Mouse (Mus musculus) layer of hippocampus, adult 9-10 months (tissue): ENCODE data around the gene Etv5.

Experiments used
- DNase-seq: peaks from one replicate; pipeline ENCODE4 v3.0.0; 2022; ENCODE audit warnings: low spot score

Gene Etv5

DNA sequence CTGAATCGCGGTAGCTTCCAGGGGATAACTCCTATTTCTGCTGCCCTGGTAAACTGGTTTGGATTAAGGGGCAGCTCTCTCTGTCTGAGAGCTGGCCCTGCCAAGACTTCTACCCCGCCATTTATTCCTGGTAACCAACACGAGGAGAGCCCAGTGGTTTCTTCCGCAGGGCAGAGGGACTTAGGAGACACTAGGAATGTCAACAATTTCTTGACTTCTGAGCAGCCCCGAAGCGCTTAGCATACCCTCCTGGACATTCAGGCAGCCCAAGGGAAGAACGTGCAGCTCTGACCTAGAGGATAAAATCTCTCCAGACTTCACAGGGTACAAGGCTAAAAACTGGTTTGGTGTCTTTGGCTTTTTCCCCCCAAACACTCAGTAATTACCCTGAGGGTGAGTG lies 10.1 kb downstream of the Etv5 start:
- no peak for DNase-seq

DNA sequence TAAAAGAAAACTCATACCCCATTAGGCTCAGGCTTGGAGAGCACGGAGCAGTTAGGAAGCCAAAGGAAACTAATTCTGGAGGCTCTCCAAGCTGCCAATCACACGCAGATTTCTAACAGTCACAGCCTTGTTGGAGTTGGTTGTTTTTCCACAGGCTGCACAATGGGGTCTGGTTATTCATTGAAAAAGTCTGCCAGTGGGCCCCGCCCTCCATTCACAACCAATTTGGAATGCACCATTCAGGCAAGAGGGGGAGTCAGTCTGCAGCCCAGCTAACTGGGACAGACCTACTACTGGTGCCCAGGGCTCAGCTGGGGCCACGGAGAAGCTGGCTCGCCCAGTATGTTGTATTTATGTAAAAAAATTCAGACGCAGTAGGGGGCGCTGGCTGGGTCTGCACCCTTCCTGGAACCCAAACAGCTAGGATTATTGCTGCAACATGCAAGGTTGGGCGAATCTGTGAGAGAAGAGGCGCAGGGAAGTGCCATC lies 10.6 kb downstream of the Etv5 start:
- DNase-seq: peak; percentile 88

DNA sequence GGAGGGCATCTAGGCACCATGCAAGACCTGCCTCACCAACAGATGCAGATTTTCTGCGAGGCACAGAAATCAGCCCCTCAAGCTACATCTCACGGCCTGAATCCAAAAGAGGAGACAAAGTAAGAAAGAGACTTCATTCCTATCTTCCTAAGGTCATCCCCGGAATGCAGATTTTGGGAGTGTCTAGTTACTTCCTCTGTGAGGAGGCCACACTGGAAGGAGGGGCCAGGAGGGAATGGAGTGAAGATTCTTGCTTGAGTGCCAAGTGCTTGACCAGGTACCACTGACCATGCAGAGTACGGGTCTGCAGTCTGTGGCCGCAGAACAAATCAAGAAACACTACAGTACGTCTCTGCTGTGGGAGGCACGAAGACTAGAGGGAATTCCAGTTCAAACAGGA lies 12.7 kb downstream of the Etv5 start:
- no peak for DNase-seq

DNA sequence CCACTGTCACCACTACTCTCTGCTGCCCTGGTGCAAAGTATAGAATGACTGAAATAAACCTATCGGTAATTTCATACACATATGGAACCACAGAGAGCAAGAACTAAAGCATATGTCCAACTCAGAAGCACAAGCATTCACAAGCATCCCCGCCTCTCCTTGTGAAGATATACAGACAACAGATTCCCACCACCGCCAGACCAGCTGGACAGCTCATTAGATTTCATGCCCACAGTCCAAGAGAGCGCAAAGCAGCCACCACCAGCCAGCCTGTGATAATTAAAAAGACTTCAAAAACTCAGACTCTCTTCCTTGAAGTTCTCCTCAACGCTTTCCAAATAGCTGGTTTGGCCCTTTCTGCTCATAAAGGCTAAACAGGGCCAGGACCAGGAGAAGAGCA lies 17.3 kb downstream of the Etv5 start:
- no peak for DNase-seq

DNA sequence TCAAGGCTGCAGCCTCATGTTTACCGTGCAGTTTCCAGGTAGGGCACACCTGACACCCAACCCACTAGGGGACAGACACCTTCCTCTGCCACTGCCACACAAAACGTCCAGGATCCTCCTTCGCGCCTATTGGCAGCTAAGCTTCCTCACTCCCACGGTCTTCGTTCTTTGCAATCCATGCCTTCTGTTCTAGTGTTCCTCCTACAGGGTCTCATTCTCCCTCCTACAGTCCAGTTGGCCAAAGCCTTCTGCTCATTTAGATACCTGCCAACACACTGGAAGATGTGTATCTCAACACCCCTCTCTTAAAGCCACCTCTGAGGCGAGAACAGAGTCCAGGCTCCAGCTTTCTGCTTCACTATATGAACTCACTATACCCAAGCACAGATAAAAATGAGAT lies 21.6 kb downstream of the Etv5 start:
- DNase-seq: no peak

DNA sequence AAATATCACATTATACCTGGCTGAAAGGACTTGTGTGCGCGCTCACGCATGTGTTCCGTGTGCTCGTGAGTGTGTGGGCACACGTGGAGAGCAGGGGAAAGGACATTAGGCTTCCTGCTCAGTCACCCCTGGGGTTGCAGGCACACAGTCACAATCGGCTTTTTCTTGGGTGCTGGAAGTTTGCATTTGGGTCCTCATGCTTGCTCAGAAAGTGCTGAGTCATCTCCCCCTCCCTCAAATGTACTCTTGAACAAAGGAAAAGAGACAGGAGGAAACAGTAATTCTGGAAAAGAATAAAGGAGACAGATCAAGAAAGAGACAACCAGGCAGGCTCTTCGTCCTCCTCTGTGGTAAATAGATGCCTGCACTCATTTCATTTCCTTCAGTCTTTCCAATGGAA lies 22.5 kb downstream of the Etv5 start:
- no peak for DNase-seq

DNA sequence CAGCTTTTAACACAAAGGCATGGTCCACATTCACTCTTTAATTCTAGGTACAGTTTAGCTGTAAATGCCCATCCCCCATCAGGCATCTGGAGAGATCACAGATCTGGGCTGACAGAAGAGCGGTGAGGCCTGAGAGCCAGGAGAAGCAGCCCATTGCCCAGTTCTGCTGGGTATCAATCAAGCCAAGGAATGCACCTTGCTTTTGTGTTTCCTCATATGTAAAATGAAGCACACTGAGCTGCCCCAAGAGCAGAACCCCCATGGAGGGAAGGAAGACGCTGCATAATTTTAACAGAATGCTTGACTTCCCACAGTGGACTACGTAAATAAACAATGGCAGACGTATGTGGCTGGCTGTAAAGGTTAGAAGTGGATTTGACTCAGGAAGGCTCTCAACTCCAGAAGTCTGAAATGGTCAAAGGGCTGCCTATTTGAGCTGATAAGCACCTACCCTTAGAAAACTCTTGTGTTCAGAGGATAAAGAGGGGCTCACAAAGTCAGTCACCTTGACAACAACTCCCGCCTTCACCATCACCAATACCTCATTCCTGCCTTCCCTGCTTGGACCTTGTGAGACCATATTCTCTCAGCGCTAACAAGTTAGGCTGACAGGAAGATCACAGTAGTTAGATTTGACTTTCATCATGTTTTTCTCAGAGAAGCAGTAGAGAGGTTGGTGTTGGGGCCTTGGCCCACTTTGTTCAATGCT lies 23.2 kb downstream of the Etv5 start:
- DNase-seq: no peak

DNA sequence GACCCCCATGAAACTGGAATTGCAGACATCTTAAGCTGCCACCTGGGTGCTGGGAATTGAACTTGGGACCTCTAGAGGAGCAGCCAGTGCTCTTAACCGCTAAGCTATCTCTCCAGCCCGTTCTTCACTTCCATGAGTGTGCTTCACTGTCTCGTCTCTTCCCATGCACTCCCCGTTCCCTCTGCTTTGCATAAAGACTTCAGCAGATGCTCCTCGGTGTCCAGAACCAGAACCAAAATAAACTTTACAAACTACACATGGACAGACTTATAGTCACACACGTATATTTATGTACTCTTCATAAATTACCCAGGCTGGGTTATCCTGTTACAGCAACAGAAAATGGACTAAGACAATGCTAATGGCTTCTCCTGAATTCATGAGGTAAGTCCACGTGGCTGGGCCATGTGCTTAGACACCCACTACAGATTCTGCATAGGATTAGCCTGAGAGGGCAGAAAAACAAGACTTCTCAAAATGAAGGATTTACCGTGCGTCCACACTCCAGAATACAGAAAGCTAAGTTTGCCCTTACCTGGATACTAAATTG lies 25.2 kb downstream of the Etv5 start:
- DNase-seq: no peak

DNA sequence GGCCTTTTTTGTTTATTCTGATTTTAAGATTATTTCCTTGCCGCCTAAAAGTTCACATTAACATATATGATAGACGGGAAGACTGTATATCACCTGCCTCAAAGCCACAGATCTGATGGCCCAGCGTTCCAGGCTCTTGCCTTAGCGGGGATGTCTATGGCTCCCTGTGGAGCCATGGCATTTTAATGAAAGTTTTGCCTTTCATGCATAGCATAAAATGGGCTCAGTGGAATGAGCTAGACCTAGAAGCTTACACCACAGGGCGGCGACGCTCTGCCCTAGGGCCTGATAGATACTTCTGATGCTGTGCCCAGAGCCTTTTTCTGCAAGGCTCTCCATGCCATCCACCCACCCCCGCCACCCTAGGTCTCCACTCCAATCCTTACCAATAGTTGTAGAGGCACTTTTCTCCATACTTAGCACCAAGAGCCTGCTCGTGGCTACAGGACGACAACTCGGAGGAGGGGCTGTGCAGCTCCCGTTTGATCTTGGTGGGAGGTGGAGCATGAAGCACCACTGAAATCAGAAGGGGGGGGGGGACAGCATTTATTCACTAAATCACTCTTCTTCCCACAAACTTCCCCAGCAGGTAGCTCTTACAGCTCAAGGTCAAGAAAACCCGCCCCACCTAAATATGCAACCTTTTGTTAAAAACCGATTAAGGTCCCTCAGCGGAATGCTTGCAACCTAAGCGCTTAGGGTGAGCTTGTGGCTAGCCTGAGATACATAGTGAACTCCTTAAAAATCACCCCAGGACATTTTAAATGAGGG lies 26.9 kb downstream of the Etv5 start:
- no peak for DNase-seq

DNA sequence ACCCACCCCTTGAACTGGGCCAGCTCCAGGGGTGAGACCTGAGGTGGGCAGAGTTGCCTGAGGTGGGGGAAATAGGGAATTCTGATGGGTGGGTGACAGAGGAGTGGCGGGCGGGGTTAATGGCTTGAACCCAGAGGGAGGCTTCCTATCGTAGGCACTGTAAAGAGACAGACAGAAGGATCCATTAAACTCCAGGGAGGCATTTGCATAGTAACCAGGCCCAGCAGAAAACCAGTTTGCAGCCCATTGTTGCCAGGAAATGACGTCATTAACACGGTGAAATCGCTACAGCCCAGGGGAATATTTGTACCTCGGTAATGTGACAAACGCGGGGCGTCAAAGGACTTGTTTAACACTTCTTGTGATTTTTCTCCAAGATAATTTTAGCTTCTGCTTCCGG lies 27.8 kb downstream of the Etv5 start:
- DNase-seq: no peak

DNA sequence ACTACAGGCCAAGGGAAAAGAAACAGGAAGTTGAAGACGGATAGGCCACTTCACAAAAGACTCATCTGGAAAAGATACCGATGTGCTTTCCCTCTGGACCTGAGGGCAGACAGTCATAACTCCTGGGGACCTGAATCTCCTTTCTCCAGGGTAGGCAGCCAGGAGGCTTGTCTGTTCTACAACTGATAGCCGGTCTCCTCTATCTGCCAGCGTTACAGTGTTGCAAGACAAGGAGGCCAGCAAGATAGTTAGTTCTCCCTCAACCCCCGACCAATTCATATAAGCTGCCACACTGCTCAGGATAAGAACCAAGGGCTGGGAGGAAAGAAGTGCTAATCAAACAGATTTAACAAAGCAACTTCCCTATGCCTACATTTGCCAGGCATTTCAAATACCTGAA lies 29.5 kb downstream of the Etv5 start:
- no peak for DNase-seq

DNA sequence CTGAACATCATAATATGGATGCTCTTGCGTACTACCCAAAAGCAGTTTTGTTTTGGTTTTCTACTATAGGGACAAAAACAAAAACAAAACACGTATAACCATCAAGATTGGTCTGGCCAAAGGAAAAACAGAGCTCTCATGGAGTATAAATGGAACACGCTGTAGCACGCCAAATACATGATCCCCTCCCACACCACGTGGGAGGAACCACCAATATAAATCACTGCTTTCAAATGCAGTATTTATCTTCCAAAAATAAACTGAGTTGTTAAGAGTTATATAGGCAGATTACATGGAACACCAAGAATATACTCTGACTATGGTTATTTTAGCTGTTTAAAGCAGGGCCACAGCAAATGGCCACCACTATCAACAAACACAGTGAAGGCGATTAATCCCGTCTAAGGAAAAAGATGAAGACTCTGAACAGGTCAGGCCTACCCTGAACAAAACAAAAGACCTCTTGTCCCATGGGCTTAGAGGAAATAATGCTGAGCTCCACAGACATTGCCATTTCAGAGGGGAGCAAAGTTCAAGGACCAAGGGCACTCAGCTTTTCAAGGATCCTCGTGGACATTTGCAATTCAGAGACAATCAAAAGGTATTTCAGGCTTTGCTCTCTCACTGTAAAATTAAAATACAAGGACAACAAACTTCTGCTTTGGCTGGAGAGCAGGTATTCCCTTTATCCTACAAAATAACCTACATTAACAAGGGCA lies 30.7 kb downstream of the Etv5 start:
- no peak for DNase-seq

DNA sequence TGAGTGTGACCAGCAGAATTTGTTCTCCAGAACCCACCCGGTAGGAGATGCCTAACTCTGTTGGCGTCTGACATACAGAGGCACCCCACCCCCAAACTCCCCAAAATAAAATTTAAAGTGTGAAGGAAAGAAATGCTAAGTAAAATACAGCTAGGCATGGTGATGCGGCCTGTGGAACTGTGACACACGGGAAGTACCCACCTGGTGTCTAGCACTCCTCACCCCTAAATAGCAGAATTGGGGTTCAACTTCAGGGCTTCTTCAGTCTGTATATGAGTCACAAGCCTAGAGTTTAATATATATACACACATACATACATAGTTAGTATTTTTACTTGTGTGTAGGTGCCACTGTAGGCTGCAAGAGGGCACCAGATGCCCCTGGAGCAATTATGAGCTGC lies 32.8 kb downstream of the Etv5 start:
- no peak for DNase-seq

DNA sequence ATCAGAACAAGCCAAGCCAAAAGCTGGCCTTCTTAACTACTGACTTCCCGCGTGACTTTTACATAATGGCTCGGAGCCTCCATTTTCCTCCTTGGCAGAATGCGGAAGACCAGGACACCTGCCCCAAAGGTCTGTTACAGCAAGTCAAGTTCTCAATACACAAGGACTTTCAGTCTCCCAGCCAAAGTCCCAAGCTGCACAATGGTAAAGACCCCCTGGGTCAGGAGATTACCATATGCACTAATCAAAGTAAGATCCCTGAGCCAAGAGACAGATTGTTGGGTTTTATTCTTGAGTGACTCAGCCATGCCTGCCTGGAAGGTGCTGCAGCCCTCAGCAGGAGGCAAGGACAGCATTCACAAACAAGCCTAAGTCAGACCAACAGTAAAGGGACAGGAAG lies 33.5 kb downstream of the Etv5 start:
- no peak for DNase-seq

DNA sequence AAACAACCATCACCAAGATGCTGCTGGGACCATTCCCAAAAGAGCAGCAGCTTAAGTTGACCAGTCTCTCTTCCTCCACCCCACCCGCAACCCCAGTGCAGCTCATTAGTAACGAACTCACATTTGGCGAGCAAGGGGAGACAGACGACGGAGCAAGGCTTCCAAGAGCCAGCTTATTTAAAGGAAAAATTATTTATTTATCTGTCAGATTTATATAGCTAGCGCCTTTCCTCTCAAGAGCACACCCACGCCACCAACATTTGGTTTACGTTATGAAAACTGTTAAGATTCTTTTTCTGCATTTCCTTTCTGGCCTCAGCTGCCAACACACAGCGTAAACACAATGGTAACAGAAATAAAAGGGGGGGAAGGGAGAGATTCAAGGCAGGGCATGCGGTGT lies 34.0 kb downstream of the Etv5 start:
- DNase-seq: no peak

DNA sequence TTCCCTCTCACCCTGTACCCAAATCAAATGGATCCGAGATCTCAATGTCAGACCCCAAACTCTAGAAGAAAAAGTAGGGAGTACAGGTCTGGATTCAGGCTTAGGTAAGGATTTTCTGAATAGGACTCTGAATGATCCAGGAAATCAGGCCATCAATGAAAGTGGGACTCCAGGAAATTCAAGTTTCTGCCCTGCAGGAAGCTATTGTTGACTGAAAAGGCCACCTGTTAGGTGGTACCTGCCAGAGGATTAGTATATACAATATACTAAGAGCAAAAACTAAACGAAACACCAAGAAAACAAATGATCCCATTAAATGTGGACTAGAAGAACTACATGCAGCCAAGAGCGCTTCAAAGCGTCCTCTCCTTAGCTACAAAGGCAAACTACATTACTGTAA lies 35.8 kb downstream of the Etv5 start:
- no peak for DNase-seq

DNA sequence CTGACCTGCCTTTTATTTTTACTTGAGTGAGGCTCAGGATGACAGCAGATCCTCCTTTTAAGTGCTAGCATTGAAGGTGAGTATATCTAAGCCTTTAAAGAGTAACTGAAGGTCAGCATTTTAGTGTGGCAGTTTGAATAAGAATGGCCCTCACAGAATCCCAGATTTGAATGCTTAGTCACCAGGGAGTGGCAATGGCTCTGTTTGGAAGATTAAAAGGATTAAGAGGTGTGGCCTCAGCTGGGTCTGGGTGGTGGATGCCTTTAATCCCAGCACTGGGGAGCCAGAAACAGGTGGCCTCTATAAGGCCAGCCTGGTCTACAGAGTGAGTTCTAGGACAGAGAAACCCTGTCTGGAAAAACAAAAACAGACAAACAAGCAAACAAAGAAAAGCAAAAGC lies 36.9 kb downstream of the Etv5 start:
- no peak for DNase-seq

DNA sequence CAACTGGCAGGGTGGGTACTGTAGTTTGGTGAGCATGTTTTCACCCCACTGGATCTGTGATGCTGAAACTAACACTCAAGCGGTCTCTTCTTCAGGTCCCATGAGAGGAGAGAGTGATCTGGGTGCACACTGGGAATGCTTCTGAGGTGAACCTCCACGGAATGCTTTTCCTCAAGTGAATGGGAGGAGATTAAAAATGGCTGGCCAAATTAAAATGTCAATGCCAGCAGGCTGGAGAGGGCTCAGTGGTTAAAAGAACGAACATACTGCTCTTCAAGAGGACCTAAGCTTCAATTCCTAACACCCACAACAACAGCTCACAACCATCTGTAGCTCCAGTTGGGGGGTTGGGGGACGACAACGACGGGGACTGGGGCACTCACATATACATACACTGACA lies 39.3 kb downstream of the Etv5 start:
- no peak for DNase-seq

DNA sequence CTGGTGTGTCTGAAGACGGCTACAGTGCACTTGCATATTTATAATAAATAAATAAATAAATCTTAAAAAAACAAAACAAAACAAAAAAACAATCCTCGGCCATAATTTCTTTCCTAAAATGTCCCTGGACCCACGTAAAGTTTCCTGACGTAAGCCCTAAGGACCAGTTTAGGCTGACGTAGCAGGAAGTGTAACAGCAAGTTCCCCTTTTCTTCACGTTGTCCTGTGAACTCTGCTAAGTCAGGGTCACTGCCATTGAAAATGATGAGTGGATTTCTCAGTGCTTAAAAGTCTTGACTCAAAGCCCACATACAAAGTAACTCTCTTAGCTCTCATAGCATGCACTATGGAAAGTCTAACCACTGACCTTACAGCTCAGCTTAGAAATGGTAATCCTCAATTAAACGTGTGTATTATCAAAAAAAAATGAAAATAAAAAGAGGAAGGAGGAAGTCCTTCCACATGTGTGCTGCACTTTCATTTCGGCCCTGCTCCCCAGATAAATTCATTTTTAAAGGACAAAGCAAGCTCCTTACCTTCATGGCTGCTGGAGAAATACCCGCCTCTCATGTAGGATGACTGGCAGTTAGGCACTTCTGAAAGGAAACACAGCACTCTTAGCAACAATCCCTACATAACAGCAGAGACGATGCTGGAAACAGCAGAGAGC lies 40.6 kb downstream of the Etv5 start:
- DNase-seq: no peak

DNA sequence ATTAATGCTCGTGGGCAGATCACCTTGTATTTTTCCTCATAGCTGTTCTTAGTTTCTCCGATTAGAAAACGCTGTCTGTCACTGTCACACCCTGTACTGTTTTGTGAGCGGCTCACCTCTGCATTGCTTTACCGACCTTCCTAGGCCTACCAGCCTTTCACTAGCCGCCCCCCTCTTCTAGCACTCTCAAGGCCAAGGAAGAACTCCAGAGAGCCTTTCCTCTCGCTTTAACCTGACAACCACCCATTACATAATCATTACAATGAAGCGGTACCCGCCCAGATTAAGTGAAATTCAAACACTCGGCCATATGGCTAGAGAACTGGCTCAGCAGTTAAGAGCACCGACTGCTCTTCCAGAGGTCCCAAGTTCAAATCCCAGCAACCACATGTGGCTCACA lies 41.2 kb downstream of the Etv5 start:
- no peak for DNase-seq

DNA sequence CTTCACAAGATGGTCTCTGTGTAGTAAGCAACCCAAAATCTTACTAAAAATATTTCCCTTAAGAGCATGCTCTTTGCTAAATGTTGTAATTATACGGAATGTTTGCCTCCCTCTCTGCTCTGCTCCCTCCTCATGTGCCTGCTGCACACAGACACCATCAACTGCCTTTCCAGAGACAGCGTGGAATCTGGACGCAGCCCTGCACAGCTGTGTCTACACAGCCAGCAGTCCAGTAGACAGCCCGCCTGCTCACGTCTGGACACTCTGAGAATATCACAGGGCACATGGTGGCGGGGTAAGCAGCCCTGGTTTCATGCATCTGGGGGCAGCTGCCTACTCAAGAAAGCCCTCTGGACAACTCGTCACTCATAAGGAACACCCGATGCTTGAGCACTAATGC lies 43.1 kb downstream of the Etv5 start:
- DNase-seq: no peak

DNA sequence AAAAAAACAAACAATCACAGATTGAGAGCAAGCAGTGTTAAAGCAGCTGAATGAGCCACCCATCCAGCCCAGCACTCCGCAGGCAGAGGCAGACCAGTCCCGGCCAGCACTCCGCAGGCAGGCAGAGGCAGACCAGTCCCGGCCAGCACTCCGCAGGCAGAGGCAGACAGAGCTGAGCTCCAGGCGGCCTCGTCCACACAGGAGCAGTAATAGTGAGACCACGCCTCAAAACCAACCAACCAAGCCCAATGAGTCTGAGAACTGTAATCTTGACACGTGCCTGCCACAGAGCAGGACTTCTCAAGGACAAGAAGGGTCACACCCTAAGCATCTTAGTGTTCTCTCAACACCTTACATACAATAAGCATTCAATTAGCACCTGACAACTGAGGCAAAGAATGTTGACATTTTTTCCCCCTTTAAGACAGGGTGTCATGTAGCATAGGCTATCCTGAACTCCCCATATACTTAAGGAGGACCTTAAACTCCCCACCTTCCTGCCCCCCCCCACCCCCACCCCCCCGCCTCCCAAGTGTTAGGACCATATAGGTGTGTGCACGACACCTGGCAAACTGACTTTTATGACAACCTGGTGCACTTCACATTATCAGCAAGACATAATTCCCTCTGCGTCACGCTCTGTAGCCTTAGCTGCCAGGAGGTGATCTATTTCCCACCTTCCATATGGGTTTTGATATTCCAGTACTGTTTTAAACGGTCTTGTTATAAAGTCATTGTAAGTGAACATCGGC lies 44.2 kb downstream of the Etv5 start:
- DNase-seq: no peak
